In the genomic region with DNA sequence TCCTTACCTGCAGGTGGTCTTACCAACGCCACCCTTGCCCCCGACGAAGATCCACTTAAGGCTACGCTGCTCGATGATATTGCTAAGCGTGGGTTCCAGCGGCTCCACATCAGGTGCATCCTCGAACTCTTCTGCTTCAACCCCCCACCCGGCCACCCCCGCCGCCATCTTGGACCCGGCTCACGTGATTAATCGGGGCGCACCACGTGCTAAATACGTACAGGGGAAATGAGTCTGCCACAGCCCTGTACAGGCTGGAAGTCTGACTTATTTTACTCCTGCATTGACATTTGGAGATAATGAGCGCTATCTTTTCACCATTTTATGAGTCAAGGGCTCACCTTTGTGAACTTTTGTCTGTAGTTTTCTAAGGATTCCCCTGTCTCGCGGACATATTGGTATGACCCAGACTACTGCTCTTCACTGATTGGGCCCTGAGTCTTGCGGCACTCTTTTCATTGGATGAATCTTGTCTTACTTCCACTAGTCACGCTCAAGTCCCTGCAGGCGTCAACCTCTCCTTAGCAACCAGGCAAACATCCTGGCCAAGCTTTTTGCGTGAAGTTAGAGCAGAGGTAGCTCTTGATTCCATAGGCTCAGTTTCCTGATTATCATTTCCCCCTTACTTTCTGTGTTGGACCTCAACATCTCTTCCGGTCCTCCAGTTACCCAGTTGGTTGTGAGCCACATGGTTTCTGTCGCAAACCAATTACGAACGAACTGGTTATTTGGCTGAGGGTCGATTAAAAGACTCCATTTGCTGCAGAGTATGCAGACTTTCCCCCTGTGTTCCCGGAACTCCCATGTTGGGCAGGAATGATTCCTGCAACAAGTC, we compare ENCODE assay signal across 8 mouse cellular contexts. TPM values are rescaled to one million over a fixed set of nuclear protein-coding genes. Genes with fewer than 3 reads are reported as not detected.
DNase-seq lines count a peak whose midpoint lies in the region; ATAC-seq and TF ChIP-seq lines count a peak whose summit lies in the region.

A gene (minus strand): TSS at position 184 of the 835 bp plus-strand sequence.

- TF ChIP-seq POLR2A in lung, adult 2 months (IDR thresholded peaks at IDR 0.05; ENCODE audit: borderline replicate concordance, extremely low read depth, low read depth, low read length) = peak; percentile 73; the same call in 1 of the 2 replicates

- peak within 1 kb of the TSS; percentile 85 to 97 for H3K4me3 ChIP-seq in ES-E14 (ENCODE audit: insufficient read depth in 1 of 2, low read depth in 1 of 2, low read length in 2 of 2, poor library complexity in 1 of 2, severe bottlenecking in 1 of 2)
- peak within 1 kb of the TSS; percentile 92 for H3K4me3 ChIP-seq in forebrain, embryonic 15.5 days
- H3K4me3 ChIP-seq in lung, adult 2 months (replicated peaks; ENCODE audit: extremely low read depth, low read depth, low read length) = peak within 1 kb of the TSS; percentile 95

- intact Hi-C loops in heart, postnatal 25 days (cut with DNase I) = no loop called here

- peak; percentile 91 for ATAC-seq in forebrain, embryonic 15.5 days (replicated peaks)
- ATAC-seq in neutrophil, adult 5-6 weeks (ENCODE audit: extremely low read depth, insufficient number of reproducible peaks, low FRiP score, poor library complexity, severe bottlenecking) = peak; percentile 88

- peak within 1 kb of the TSS; percentile 57 for H3K27ac ChIP-seq in ES-E14 (ENCODE audit: insufficient read depth, low read depth, low read length, poor library complexity, severe bottlenecking)
- H3K27ac ChIP-seq in forebrain, embryonic 15.5 days (replicated peaks) = peak within 1 kb of the TSS; percentile 84

- H3K4me1 ChIP-seq in ES-E14 (ENCODE audit: control insufficient read depth in 2 of 2, insufficient read depth in 2 of 2, low read length in 2 of 2, poor library complexity in 1 of 2) = peaks cover 3 to 12% of the 10 kb centered on the region in 2 experiments
- H3K4me1 ChIP-seq in forebrain, embryonic 15.5 days = peaks cover 44% of the 10 kb centered on the region
- H3K4me1 ChIP-seq in lung, adult 2 months (ENCODE audit: control insufficient read depth, insufficient read depth, low read length) = peaks cover 12% of the 10 kb centered on the region

- no peak for TF ChIP-seq CTCF in lung, adult 2 months (IDR thresholded peaks at IDR 0.05; ENCODE audit: insufficient read depth, low read length)

- 7% methylated on average over 30 of the region's 30 CpGs for WGBS in forebrain, embryonic 15.5 days
- 2% methylated on average over 30 of the region's 30 CpGs for WGBS in lung, adult 2 months

- H3K27me3 ChIP-seq in forebrain, embryonic 15.5 days = no peaks in the 10 kb centered on the region

- H3K9me3 ChIP-seq in ES-E14 (ENCODE audit: control insufficient read depth, insufficient read depth, low read depth, low read length) = no peaks in the 10 kb centered on the region
- H3K9me3 ChIP-seq in forebrain, embryonic 15.5 days = no peaks in the 10 kb centered on the region

- peak within 1 kb of the TSS; percentile 95 for H3K9ac ChIP-seq in ES-E14 (ENCODE audit: insufficient read depth, low read depth, low read length, poor library complexity, severe bottlenecking)
- H3K9ac ChIP-seq in forebrain, embryonic 15.5 days (replicated peaks) = peak within 1 kb of the TSS; percentile 63

- in situ Hi-C loops in ES-E14 (cut with MboI; ENCODE audit: low sequenced_read_pairs in 2 of 2, unreplicated experiment in 2 of 2) = no loop called here

- peak within 1 kb of the TSS; percentile 71 for H3K4me2 ChIP-seq in forebrain, embryonic 15.5 days (replicated peaks)

- DNase-seq in ES-E14 (ENCODE audit: low read depth, low spot score) = peak; percentile 83
- peak; percentile 83 for DNase-seq in cerebellum, adult 11-12 months
- DNase-seq in heart, postnatal 25 days (ENCODE audit: low spot score) = peak; percentile 65
- DNase-seq in layer of hippocampus, adult 18-20 months (ENCODE audit: low spot score in 2 of 2) = peak; percentile 80 to 93
- peak; percentile 81 for DNase-seq in lung, adult 2 months
- peak; percentile 54 to 82 for DNase-seq in thymus, adult 18-20 months

- peaks cover 39% of the 10 kb centered on the region for H3K36me3 ChIP-seq in ES-E14 (ENCODE audit: control insufficient read depth, insufficient read depth, low read length, poor library complexity, severe bottlenecking)
- peaks cover 33% of the 10 kb centered on the region for H3K36me3 ChIP-seq in forebrain, embryonic 15.5 days

TF ChIP-seq in ES-E14, 5 proteins besides CTCF, POLR2A, EP300 and RAD21:
- peak; percentile 57; the same call in 1 of the 2 replicates for TF ChIP-seq HCFC1 (IDR thresholded peaks at IDR 0.05; ENCODE audit: borderline replicate concordance, insufficient read depth, low read length)
- TF ChIP-seq ZC3H11A (IDR thresholded peaks at IDR 0.05; ENCODE audit: borderline replicate concordance, low read depth, low read length) = no peak
- no peak for TF ChIP-seq ZNF384 (IDR thresholded peaks at IDR 0.05; ENCODE audit: low read depth, low read length)
- no peak; the same call in 1 of the 2 replicates for TF ChIP-seq CHD2 (IDR thresholded peaks at IDR 0.05; ENCODE audit: low read depth, low read length)
- no peak for TF ChIP-seq MAFK (IDR thresholded peaks at IDR 0.05; ENCODE audit: insufficient read depth, low read depth, low read length)

RNA-seq across cellular contexts. Expression of the gene that starts here (rescaled TPM):
- 237 and 266 TPM in 2 replicates for total RNA-seq in ES-E14 (2012; rRNA removed)
- 152 and 154 TPM in 2 replicates for polyA plus RNA-seq in forebrain, embryonic 15.5 days (2015; fragmentation: Nextera tagmentation; extraction: Ambion mirVana)
- total RNA-seq in heart, postnatal 25 days (2021) = 10 to 100 TPM; 65.0 to 67.4 TPM
- 100 to 1,000 TPM; 122 to 125 TPM for total RNA-seq in layer of hippocampus, adult 18-20 months (2021)
- 87.2 and 128 TPM in 2 replicates for polyA plus RNA-seq in lung, adult 2 months (2012; rRNA removed)
- 38.9 and 43.1 TPM in 2 replicates for total RNA-seq in neutrophil, adult 5-6 weeks (2017)

Comparison
In these comparisons a context has a peak if more than half of its experiments do, and no peak if none do; other contexts are left out.
1. Peak in every context shown above with its lines: DNase-seq, ATAC-seq, H3K4me3 ChIP-seq and H3K27ac ChIP-seq.